Mouse (Mus musculus) splenic B cell, adult 2 months (primary cell): Measurements from ENCODE around the gene Scyl2.

Experiments used
- DNase-seq: peaks from one replicate; pipeline ENCODE4 v3.0.0-alpha.2; 2011; ENCODE audit warnings: low read depth, low spot score
- H3K27me3 ChIP-seq: 2 replicates; pipeline ENCODE4 v1.6.1; 2012; ENCODE audit warnings: mild to moderate bottlenecking, low read length, moderate library complexity, mixed read lengths; ENCODE audit not compliant: control insufficient read depth, poor library complexity, insufficient read depth, severe bottlenecking
- H3K36me3 ChIP-seq: 2 replicates; pipeline ENCODE4 v1.6.1; 2012; ENCODE audit warnings: mild to moderate bottlenecking, low read length, moderate library complexity, mixed read lengths; ENCODE audit not compliant: control insufficient read depth, poor library complexity, insufficient read depth, severe bottlenecking

Gene Scyl2

GRCm38 (mm10) chr10:89652912-89653311 is 33.2 kb downstream of the Scyl2 start:
- H3K27me3 ChIP-seq = no peaks in the 10 kb centered on the region
- DNase-seq = no peak
- peaks cover 11% of the 10 kb centered on the region; the same call in 1 of the 2 replicates for H3K36me3 ChIP-seq

- peaks cover 3% of the 10 kb centered on the region; the same call in 1 of the 2 replicates for H3K36me3 ChIP-seq
- DNase-seq = no peak
- no peaks in the 10 kb centered on the region for H3K27me3 ChIP-seq
These were observed 34.4 kb downstream of the Scyl2 start for GRCm38 (mm10) chr10:89651691-89652090.

- H3K36me3 ChIP-seq = peaks cover under 1% of the 10 kb centered on the region; the same call in 1 of the 2 replicates
- no peaks in the 10 kb centered on the region for H3K27me3 ChIP-seq
- no peak for DNase-seq
These were observed 39.2 kb downstream of the Scyl2 start for GRCm38 (mm10) chr10:89646918-89647317.

GRCm38 (mm10) chr10:89637001-89637400 is 49.1 kb downstream of the Scyl2 start:
- no peaks in the 10 kb centered on the region for H3K27me3 ChIP-seq
- peaks cover 3% of the 10 kb centered on the region for H3K36me3 ChIP-seq
- no peak for DNase-seq

GRCm38 (mm10) chr10:89635018-89635417 is 51.1 kb downstream of the Scyl2 start:
- H3K36me3 ChIP-seq = no peaks in the 10 kb centered on the region
- no peaks in the 10 kb centered on the region for H3K27me3 ChIP-seq
- no peak for DNase-seq

GRCm38 (mm10) chr10:89633736-89634426 is 52.2 kb downstream of the Scyl2 start:
- DNase-seq = no peak
- Histone ChIP-seq H3K36me3 (no peaks in the 10 kb centered on the region), H3K27me3 (no peaks in the 10 kb centered on the region)

- no peak for DNase-seq
- H3K36me3 ChIP-seq = no peaks in the 10 kb centered on the region
- H3K27me3 ChIP-seq = no peaks in the 10 kb centered on the region
These were observed 53.0 kb downstream of the Scyl2 start for GRCm38 (mm10) chr10:89633121-89633520.

- Histone ChIP-seq H3K36me3 (no peaks in the 10 kb centered on the region), H3K27me3 (no peaks in the 10 kb centered on the region)
- DNase-seq = no peak
These were observed 54.3 kb downstream of the Scyl2 start for GRCm38 (mm10) chr10:89631831-89632230.

GRCm38 (mm10) chr10:89630564-89630963 is 55.5 kb downstream of the Scyl2 start:
- H3K36me3 ChIP-seq = no peaks in the 10 kb centered on the region
- DNase-seq = no peak

GRCm38 (mm10) chr10:89630052-89630451 is 56.0 kb downstream of the Scyl2 start:
- no peaks in the 10 kb centered on the region for H3K36me3 ChIP-seq
- peak; percentile 72 for DNase-seq
- no peaks in the 10 kb centered on the region for H3K27me3 ChIP-seq

More at GRCm38 (mm10) chr10:89630564-89630963, 55.5 kb downstream of the Scyl2 start:
- no peaks in the 10 kb centered on the region for H3K27me3 ChIP-seq

GRCm38 (mm10) chr10:89626714-89627113 is 59.4 kb downstream of the Scyl2 start:
- DNase-seq = no peak
- Histone ChIP-seq H3K36me3 (no peaks in the 10 kb centered on the region), H3K27me3 (no peaks in the 10 kb centered on the region)

- DNase-seq = no peak
- H3K36me3 ChIP-seq = no peaks in the 10 kb centered on the region
- no peaks in the 10 kb centered on the region for H3K27me3 ChIP-seq
These were observed 61.9 kb downstream of the Scyl2 start for GRCm38 (mm10) chr10:89624196-89624595.

- DNase-seq = no peak
- Histone ChIP-seq H3K36me3 (no peaks in the 10 kb centered on the region), H3K27me3 (no peaks in the 10 kb centered on the region)
These were observed 65.0 kb downstream of the Scyl2 start, which contains the start of gene Slc17a8 for GRCm38 (mm10) chr10:89621129-89621528. Gene Slc17a8, minus strand, starts transcription at chr10:89621253.

- no peak for DNase-seq
- Histone ChIP-seq H3K36me3 (no peaks in the 10 kb centered on the region), H3K27me3 (no peaks in the 10 kb centered on the region)
These were observed 86.8 kb downstream of the Scyl2 start for GRCm38 (mm10) chr10:89599311-89599710.

- no peaks in the 10 kb centered on the region for H3K27me3 ChIP-seq
- no peak for DNase-seq
- no peaks in the 10 kb centered on the region for H3K36me3 ChIP-seq
These were observed 88.8 kb downstream of the Scyl2 start for GRCm38 (mm10) chr10:89597275-89597674.

- H3K27me3 ChIP-seq = no peaks in the 10 kb centered on the region
- H3K36me3 ChIP-seq = no peaks in the 10 kb centered on the region
- no peak for DNase-seq
These were observed 90.2 kb downstream of the Scyl2 start for GRCm38 (mm10) chr10:89595935-89596334.
